Mouse (Mus musculus) lung, embryonic 14.5 days (tissue): Measurements from ENCODE around the gene Sacm1l. TPM values are rescaled to one million over a fixed set of nuclear protein-coding genes. Genes with fewer than 3 reads are reported as not detected.

ENCODE experiments used
- ATAC-seq: fragments of 200-750 bp; cut with Nextera tagmentation; 2 replicates; pipeline ENCODE4 v1.8.0; 2017; ENCODE audit warnings: mild to moderate bottlenecking, moderate TSS enrichment, moderate library complexity; ENCODE audit not compliant: insufficient read depth
- DNase-seq: peaks from one replicate; pipeline ENCODE4 v3.0.0-alpha.2; 2015
- H3K27ac ChIP-seq: fragments of 300-500 bp; sonication (generic); 2 replicates; pipeline ENCODE4 v1.5.1; 2014; ENCODE audit warnings: low read depth, mild to moderate bottlenecking, moderate library complexity
- H3K27me3 ChIP-seq: fragments of 300-500 bp; sonication (generic); 2 replicates; pipeline ENCODE4 v1.6.1; 2014; ENCODE audit warnings: low read length, control low read depth; ENCODE audit not compliant: insufficient read depth
- H3K36me3 ChIP-seq: fragments of 300-500 bp; sonication (generic); 2 replicates; pipeline ENCODE4 v1.6.1; 2014; ENCODE audit warnings: control low read depth; ENCODE audit not compliant: insufficient read depth
- H3K4me1 ChIP-seq: fragments of 300-500 bp; sonication (generic); 2 replicates; pipeline ENCODE4 v1.6.1; 2014; ENCODE audit warnings: antibody characterized with exemption, control low read depth; ENCODE audit not compliant: insufficient read depth
- H3K4me2 ChIP-seq: fragments of 300-500 bp; sonication (generic); 2 replicates; pipeline ENCODE4 v1.6.1; 2014; ENCODE audit warnings: mild to moderate bottlenecking
- H3K4me3 ChIP-seq: fragments of 300-500 bp; sonication (generic); 2 replicates; pipeline ENCODE4 v1.5.1; 2014; ENCODE audit warnings: low read depth, low read length
- H3K9ac ChIP-seq: fragments of 300-500 bp; sonication (generic); 2 replicates; pipeline ENCODE4 v1.6.1; 2014
- H3K9me3 ChIP-seq: fragments of 300-500 bp; sonication (generic); 2 replicates; pipeline ENCODE4 v1.6.1; 2016; ENCODE audit warnings: low read depth, low read length, control low read depth
- CTCF ChIP-seq: IDR thresholded peaks from 2 replicates; pipeline ENCODE4 v1.5.1; 2016; ENCODE audit warnings: antibody characterized with exemption, low read depth
- WGBS: fragments of 180-500 bp; shearing (Covaris S2); extraction: QIAGEN DNeasy Blood & Tissue Kit; methylation state at CpG from one replicate; pipeline ENCODE4 v1.1.7; 2014; 5-methylcytosine and 5-hydroxymethylcytosine counted together
- polyA plus RNA-seq: library from polyadenylated mRNA; unstranded; fragments of >200 nt; fragmentation: Nextera tagmentation; extraction: Ambion mirVana; gene quantifications from 2 replicates; pipeline ENCODE4 v1.2.1, GENCODE M21; 2014

Gene Sacm1l
- polyA plus RNA-seq, result 47.6 and 53.0 TPM in 2 replicates

GRCm38 (mm10) chr9:123529392-123530157 lies at the start of gene Sacm1l:
TSS of gene Sacm1l (plus strand) at chr9:123529759.
- H3K27me3 ChIP-seq, result no peaks in the 10 kb centered on the region
- H3K4me2 ChIP-seq, result peak within 1 kb of the TSS; percentile 71
- peak; percentile 99 for ATAC-seq
- peak within 1 kb of the TSS; percentile 95 for H3K4me3 ChIP-seq
- H3K9ac ChIP-seq, result peak within 1 kb of the TSS; percentile 95
- no peaks in the 10 kb centered on the region for H3K9me3 ChIP-seq
- H3K4me1 ChIP-seq, result peaks cover 7% of the 10 kb centered on the region; the same call in 1 of the 2 replicates
- H3K36me3 ChIP-seq, result no peaks in the 10 kb centered on the region
- peak; percentile 99 for DNase-seq
- peak within 1 kb of the TSS; percentile 95 for H3K27ac ChIP-seq
- WGBS, result under 1% methylated on average over 79 of the region's 79 CpGs
- TF ChIP-seq CTCF, result no peak

GRCm38 (mm10) chr9:123479876-123480252 lies 49.7 kb upstream of the Sacm1l start:
- TF ChIP-seq CTCF, result no peak
- Histone ChIP-seq H3K27me3 (no peaks in the 10 kb centered on the region), H3K27ac (peak overlapping the region; percentile 90; the same call in 1 of the 2 replicates), H3K36me3 (peaks cover 33% of the 10 kb centered on the region), H3K4me2 (peak overlapping the region; percentile 98), H3K9me3 (no peaks in the 10 kb centered on the region), H3K9ac (peak overlapping the region; percentile 76), H3K4me1 (peaks cover 31% of the 10 kb centered on the region), H3K4me3 (peak overlapping the region; percentile 70)
- ATAC-seq (no peak), DNase-seq (no peak)
- 72% methylated on average over 8 of the region's 8 CpGs for WGBS

GRCm38 (mm10) chr9:123480253-123480921 lies 49.2 kb upstream of the Sacm1l start:
- Histone ChIP-seq H3K27me3 (no peaks in the 10 kb centered on the region), H3K9me3 (no peaks in the 10 kb centered on the region), H3K4me1 (peaks cover 31% of the 10 kb centered on the region), H3K4me3 (peak overlapping the region; percentile 70), H3K4me2 (peak overlapping the region; percentile 98), H3K9ac (peak overlapping the region; percentile 76), H3K27ac (peak overlapping the region; percentile 90; the same call in 1 of the 2 replicates), H3K36me3 (peaks cover 36% of the 10 kb centered on the region)
- no peak for ATAC-seq
- DNase-seq, result peak; percentile 68
- no peak for TF ChIP-seq CTCF
- 46% methylated on average over 18 of the region's 18 CpGs for WGBS

- Histone ChIP-seq H3K4me2 (peak overlapping the region; percentile 98), H3K27ac (no peak overlapping the region), H3K9ac (peak overlapping the region; percentile 76), H3K4me1 (peaks cover 31% of the 10 kb centered on the region), H3K9me3 (no peaks in the 10 kb centered on the region), H3K36me3 (peaks cover 43% of the 10 kb centered on the region), H3K27me3 (no peaks in the 10 kb centered on the region), H3K4me3 (peak overlapping the region; percentile 70)
- DNase-seq, result no peak
- no peak for TF ChIP-seq CTCF
- WGBS, result 24% methylated on average over 7 of the region's 7 CpGs
- no peak for ATAC-seq
Measured at GRCm38 (mm10) chr9:123481136-123481535, 48.4 kb upstream of the Sacm1l start.

- ATAC-seq (no peak), DNase-seq (no peak)
- peak overlapping the region; percentile 98; the same call in 1 of the 2 replicates for H3K4me2 ChIP-seq
- no peak overlapping the region for H3K9ac ChIP-seq
- WGBS, result 85% methylated on average over 1 of the region's 1 CpGs
- no peak overlapping the region for H3K4me3 ChIP-seq
- H3K27ac ChIP-seq, result no peak overlapping the region
- peaks cover 34% of the 10 kb centered on the region for H3K4me1 ChIP-seq
- H3K36me3 ChIP-seq, result peaks cover 59% of the 10 kb centered on the region
- TF ChIP-seq CTCF, result no peak
- no peaks in the 10 kb centered on the region for H3K27me3 ChIP-seq
- H3K9me3 ChIP-seq, result no peaks in the 10 kb centered on the region
Measured at GRCm38 (mm10) chr9:123483598-123483997, 46.0 kb upstream of the Sacm1l start.

GRCm38 (mm10) chr9:123484830-123485229 lies 44.7 kb upstream of the Sacm1l start:
- WGBS, result 89% methylated on average over 3 of the region's 3 CpGs
- H3K27me3 ChIP-seq, result no peaks in the 10 kb centered on the region
- H3K9ac ChIP-seq, result no peak overlapping the region
- no peak overlapping the region for H3K4me2 ChIP-seq
- no peak overlapping the region for H3K4me3 ChIP-seq
- DNase-seq (no peak), ATAC-seq (no peak)
- H3K4me1 ChIP-seq, result peaks cover 30% of the 10 kb centered on the region
- no peak overlapping the region for H3K27ac ChIP-seq
- TF ChIP-seq CTCF, result no peak
- no peaks in the 10 kb centered on the region for H3K9me3 ChIP-seq
- H3K36me3 ChIP-seq, result peaks cover 65% of the 10 kb centered on the region

- WGBS, result 81% methylated on average over 4 of the region's 4 CpGs
- Histone ChIP-seq H3K36me3 (peaks cover 61% of the 10 kb centered on the region), H3K4me1 (peaks cover 25% of the 10 kb centered on the region), H3K4me2 (no peak overlapping the region), H3K9ac (no peak overlapping the region), H3K27me3 (no peaks in the 10 kb centered on the region), H3K4me3 (no peak overlapping the region), H3K27ac (no peak overlapping the region), H3K9me3 (no peaks in the 10 kb centered on the region)
- ATAC-seq, result no peak
- no peak for TF ChIP-seq CTCF
- no peak for DNase-seq
Measured at GRCm38 (mm10) chr9:123485561-123485960, 44.0 kb upstream of the Sacm1l start.
